Mouse (Mus musculus): ENCODE data around the gene Prkag2. TPM values are rescaled to one million over a fixed set of nuclear protein-coding genes. Genes with fewer than 3 reads are reported as not detected.

Prkag2 gene
- polyA plus RNA-seq, 1 experiment from 2014 or later: 63.1 TPM

DNA sequence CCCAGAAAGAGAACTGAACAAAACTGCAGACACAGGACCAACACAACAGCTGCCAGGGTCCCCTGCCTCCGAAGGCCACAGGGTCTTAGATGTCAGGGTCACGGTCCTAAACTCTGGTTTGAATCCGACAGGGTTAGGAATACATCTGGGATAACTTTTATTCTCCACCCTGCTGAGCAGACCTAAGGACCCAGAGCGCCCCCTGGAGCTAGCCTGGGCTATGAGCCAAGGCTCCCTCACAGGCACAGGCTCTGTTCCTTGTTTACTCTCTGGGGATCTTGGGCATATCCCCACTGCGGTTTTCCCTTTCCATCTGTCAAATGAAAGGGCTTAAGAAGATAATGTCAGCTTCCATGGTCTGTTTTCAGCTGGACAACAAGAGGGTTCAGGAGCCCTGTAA is 59.1 kb downstream of the Prkag2 start:
- Histone ChIP-seq H3K9ac (no peak overlapping the region), H3K4me2 (no peak overlapping the region), H3K9me3 (replicated peaks) (0 out of 2 replicates have a peak, but pooled peaks cover 2% of the 10 kb centered on the region), H3K4me3 (no peak overlapping the region), H3K27me3 (no peaks in the 10 kb centered on the region), H3K27ac (no peak overlapping the region), H3K4me1 (no peaks in the 10 kb centered on the region), H3K36me3 (ENCODE audit: poor library complexity, severe bottlenecking) (no peaks in the 10 kb centered on the region)
- no peak for ATAC-seq
- WGBS: 59% methylated on average over 5 of the region's 5 CpGs

- Histone ChIP-seq H3K4me2 (no peak overlapping the region), H3K9me3 (replicated peaks) (0 out of 2 replicates have a peak, but pooled peaks cover 2% of the 10 kb centered on the region), H3K27me3 (no peaks in the 10 kb centered on the region), H3K4me3 (no peak overlapping the region), H3K4me1 (no peaks in the 10 kb centered on the region), H3K9ac (no peak overlapping the region), H3K36me3 (ENCODE audit: poor library complexity, severe bottlenecking) (no peaks in the 10 kb centered on the region), H3K27ac (no peak overlapping the region)
- 81% methylated on average over 7 of the region's 7 CpGs for WGBS
- no peak for ATAC-seq
These were observed 59.5 kb downstream of the Prkag2 start for GRCm38 (mm10) chr5:25040903-25041302.

- 88% methylated on average over 2 of the region's 2 CpGs for WGBS
- Histone ChIP-seq H3K4me3 (no peak overlapping the region), H3K9ac (no peak overlapping the region), H3K27ac (no peak overlapping the region), H3K36me3 (ENCODE audit: poor library complexity, severe bottlenecking) (no peaks in the 10 kb centered on the region), H3K4me2 (no peak overlapping the region), H3K4me1 (no peaks in the 10 kb centered on the region), H3K27me3 (no peaks in the 10 kb centered on the region), H3K9me3 (replicated peaks) (0 out of 2 replicates have a peak, but pooled peaks cover 2% of the 10 kb centered on the region)
- no peak for ATAC-seq
These were observed 61.6 kb downstream of the Prkag2 start for GRCm38 (mm10) chr5:25038827-25039226.

DNA sequence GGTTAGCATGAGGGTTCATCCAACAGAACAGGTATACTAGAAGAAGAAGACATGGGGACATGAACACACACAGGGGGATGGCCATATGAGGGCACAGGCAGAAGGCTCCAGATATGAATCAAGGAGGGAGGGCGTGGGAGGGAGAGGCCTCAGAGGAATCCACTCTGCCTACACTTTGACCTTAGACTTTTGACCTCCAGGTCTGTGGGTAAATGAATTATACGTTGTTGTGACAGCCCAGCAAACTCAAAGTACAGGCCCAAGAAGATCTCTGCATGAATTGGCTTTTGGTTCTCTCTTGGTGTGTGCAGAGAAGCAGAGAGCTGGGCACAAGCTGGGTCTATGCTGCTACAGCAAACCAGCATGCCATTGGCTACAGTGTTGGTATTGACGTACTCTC is 65.1 kb downstream of the Prkag2 start:
- H3K27ac ChIP-seq: no peak overlapping the region
- no peak for ATAC-seq
- no peak overlapping the region for H3K9ac ChIP-seq
- H3K36me3 ChIP-seq (ENCODE audit: poor library complexity, severe bottlenecking): no peaks in the 10 kb centered on the region
- WGBS: 93% methylated on average over 3 of the region's 3 CpGs
- no peak overlapping the region for H3K4me2 ChIP-seq
- H3K9me3 ChIP-seq (replicated peaks): 0 out of 2 replicates have a peak, but pooled peaks cover 2% of the 10 kb centered on the region
- H3K4me3 ChIP-seq: no peak overlapping the region
- H3K4me1 ChIP-seq: no peaks in the 10 kb centered on the region
- no peaks in the 10 kb centered on the region for H3K27me3 ChIP-seq

- Histone ChIP-seq H3K27me3 (no peaks in the 10 kb centered on the region), H3K4me1 (no peaks in the 10 kb centered on the region), H3K4me3 (no peak overlapping the region), H3K9me3 (replicated peaks) (no peaks in the 10 kb centered on the region), H3K36me3 (ENCODE audit: poor library complexity, severe bottlenecking) (no peaks in the 10 kb centered on the region), H3K9ac (no peak overlapping the region), H3K27ac (no peak overlapping the region), H3K4me2 (no peak overlapping the region)
- WGBS: 84% methylated on average over 4 of the region's 4 CpGs
- ATAC-seq: no peak
These were observed 69.0 kb downstream of the Prkag2 start for GRCm38 (mm10) chr5:25031456-25031856.

- no peaks in the 10 kb centered on the region for H3K9me3 ChIP-seq (replicated peaks)
- ATAC-seq: no peak
- H3K36me3 ChIP-seq (ENCODE audit: poor library complexity, severe bottlenecking): no peaks in the 10 kb centered on the region
- WGBS: 92% methylated on average over 11 of the region's 11 CpGs
- no peak overlapping the region for H3K4me3 ChIP-seq
- no peak overlapping the region for H3K27ac ChIP-seq
- no peaks in the 10 kb centered on the region for H3K4me1 ChIP-seq
- no peak overlapping the region for H3K4me2 ChIP-seq
- H3K9ac ChIP-seq: no peak overlapping the region
- no peaks in the 10 kb centered on the region for H3K27me3 ChIP-seq
These were observed 69.4 kb downstream of the Prkag2 start for GRCm38 (mm10) chr5:25031037-25031436.

DNA sequence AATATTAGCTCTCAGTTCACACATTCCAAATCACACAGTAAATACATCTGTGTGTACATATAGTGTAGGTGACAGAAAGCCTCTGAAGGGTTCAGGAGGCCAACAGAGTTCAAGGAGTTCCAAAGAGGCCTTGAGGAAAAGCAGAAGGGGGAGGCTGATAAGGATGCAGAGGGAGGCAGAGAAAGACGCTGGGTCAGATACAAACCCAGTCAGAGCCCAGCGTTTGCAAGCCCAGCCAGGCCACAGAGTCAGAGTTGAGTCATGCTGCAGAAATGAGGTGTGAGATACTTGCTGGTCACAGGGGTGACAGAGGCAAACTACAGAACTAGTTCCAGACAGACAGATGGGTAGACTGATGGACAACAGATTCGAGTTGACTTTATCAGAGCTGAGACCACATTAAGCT is 70.2 kb downstream of the Prkag2 start:
- Histone ChIP-seq H3K4me1 (no peaks in the 10 kb centered on the region), H3K9ac (no peak overlapping the region), H3K27ac (no peak overlapping the region), H3K36me3 (ENCODE audit: poor library complexity, severe bottlenecking) (no peaks in the 10 kb centered on the region), H3K9me3 (replicated peaks) (no peaks in the 10 kb centered on the region), H3K4me2 (no peak overlapping the region), H3K4me3 (no peak overlapping the region), H3K27me3 (no peaks in the 10 kb centered on the region)
- WGBS: 73% methylated on average over 3 of the region's 3 CpGs
- no peak for ATAC-seq

DNA sequence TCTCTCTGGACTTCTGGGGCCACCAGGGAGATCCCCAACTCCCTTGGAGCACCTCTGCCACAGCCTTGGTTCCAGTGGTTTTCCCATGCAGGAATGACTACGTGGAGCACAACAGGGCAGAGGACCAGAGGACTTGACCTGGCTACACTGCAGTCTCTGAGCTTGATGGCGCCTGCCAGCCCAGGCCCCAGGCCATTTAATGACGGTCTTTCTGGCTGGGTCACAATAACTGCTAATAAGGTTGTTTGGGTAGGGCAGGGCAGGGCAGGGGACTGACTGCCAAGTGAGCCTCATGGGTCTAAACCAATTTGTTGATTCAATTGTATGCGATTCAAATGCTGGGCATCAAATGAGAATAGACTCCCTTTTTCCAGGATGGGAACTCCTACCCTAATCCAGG is 72.8 kb downstream of the Prkag2 start:
- Histone ChIP-seq H3K4me1 (no peaks in the 10 kb centered on the region), H3K36me3 (ENCODE audit: poor library complexity, severe bottlenecking) (no peaks in the 10 kb centered on the region), H3K4me3 (no peak overlapping the region), H3K9me3 (replicated peaks) (no peaks in the 10 kb centered on the region), H3K27me3 (no peaks in the 10 kb centered on the region), H3K27ac (no peak overlapping the region), H3K4me2 (no peak overlapping the region), H3K9ac (no peak overlapping the region)
- WGBS: 63% methylated on average over 4 of the region's 4 CpGs
- ATAC-seq: no peak

GRCm38 (mm10) chr5:25025309-25026019 is 75.0 kb downstream of the Prkag2 start:
- no peaks in the 10 kb centered on the region for H3K36me3 ChIP-seq (ENCODE audit: poor library complexity, severe bottlenecking)
- no peak overlapping the region for H3K4me2 ChIP-seq
- no peaks in the 10 kb centered on the region for H3K27me3 ChIP-seq
- no peaks in the 10 kb centered on the region for H3K4me1 ChIP-seq
- H3K4me3 ChIP-seq: no peak overlapping the region
- no peak overlapping the region for H3K27ac ChIP-seq
- ATAC-seq: no peak
- 72% methylated on average over 12 of the region's 12 CpGs for WGBS
- no peaks in the 10 kb centered on the region for H3K9me3 ChIP-seq (replicated peaks)
- no peak overlapping the region for H3K9ac ChIP-seq

GRCm38 (mm10) chr5:25022904-25023303 is 77.5 kb downstream of the Prkag2 start:
- H3K9ac ChIP-seq: no peak overlapping the region
- H3K27me3 ChIP-seq: no peaks in the 10 kb centered on the region
- 51% methylated on average over 4 of the region's 4 CpGs for WGBS
- H3K4me2 ChIP-seq: no peak overlapping the region
- no peaks in the 10 kb centered on the region for H3K36me3 ChIP-seq (ENCODE audit: poor library complexity, severe bottlenecking)
- no peak for ATAC-seq
- no peaks in the 10 kb centered on the region for H3K9me3 ChIP-seq (replicated peaks)
- H3K4me1 ChIP-seq: no peaks in the 10 kb centered on the region
- H3K27ac ChIP-seq: no peak overlapping the region
- no peak overlapping the region for H3K4me3 ChIP-seq

GRCm38 (mm10) chr5:25019221-25019620 is 81.2 kb downstream of the Prkag2 start:
- 89% methylated on average over 6 of the region's 6 CpGs for WGBS
- Histone ChIP-seq H3K4me1 (no peaks in the 10 kb centered on the region), H3K36me3 (ENCODE audit: poor library complexity, severe bottlenecking) (no peaks in the 10 kb centered on the region), H3K27ac (no peak overlapping the region), H3K9me3 (replicated peaks) (no peaks in the 10 kb centered on the region), H3K4me3 (no peak overlapping the region), H3K27me3 (no peaks in the 10 kb centered on the region), H3K4me2 (no peak overlapping the region), H3K9ac (no peak overlapping the region)
- ATAC-seq: no peak

GRCm38 (mm10) chr5:25012134-25012533 is 88.3 kb downstream of the Prkag2 start:
- Histone ChIP-seq H3K4me2 (no peak overlapping the region), H3K36me3 (ENCODE audit: poor library complexity, severe bottlenecking) (no peaks in the 10 kb centered on the region), H3K9me3 (replicated peaks) (no peaks in the 10 kb centered on the region), H3K4me3 (no peak overlapping the region), H3K27me3 (no peaks in the 10 kb centered on the region), H3K9ac (no peak overlapping the region), H3K4me1 (peaks cover 17% of the 10 kb centered on the region), H3K27ac (no peak overlapping the region)
- 85% methylated on average over 4 of the region's 4 CpGs for WGBS
- no peak for ATAC-seq

DNA sequence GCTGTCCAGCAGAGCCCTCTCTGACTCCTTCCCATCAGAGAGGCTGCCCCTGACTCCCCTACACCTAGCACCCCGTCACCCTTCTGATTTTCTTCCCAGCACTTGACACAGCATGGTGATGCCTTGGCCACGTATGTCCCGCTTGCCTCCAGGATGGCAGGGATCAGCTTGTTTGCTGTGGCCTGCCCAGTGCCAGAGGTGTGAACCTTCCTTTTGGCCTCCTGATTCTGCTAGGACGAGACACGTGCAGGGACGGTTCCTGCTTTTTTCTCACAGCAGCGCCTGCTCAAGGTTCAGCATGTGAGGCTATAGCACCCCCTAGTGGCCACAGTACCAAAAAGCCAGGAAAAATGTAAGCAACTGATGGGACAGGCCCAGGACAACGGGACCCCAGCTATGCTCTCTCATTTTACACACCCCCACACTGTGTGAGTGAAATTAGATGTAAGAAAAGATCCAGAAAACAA is 89.4 kb downstream of the Prkag2 start:
- WGBS: 14% methylated on average over 8 of the region's 8 CpGs
- Histone ChIP-seq H3K27me3 (no peaks in the 10 kb centered on the region), H3K4me2 (peak overlapping the region; percentile 48), H3K9ac (no peak overlapping the region), H3K27ac (no peak overlapping the region), H3K9me3 (replicated peaks) (no peaks in the 10 kb centered on the region), H3K4me1 (peaks cover 17% of the 10 kb centered on the region), H3K4me3 (no peak overlapping the region), H3K36me3 (ENCODE audit: poor library complexity, severe bottlenecking) (no peaks in the 10 kb centered on the region)
- ATAC-seq: peak; percentile 66

Data from forebrain, embryonic 13.5 days (tissue).